Mouse (Mus musculus): ENCODE results near the gene Pigx. TPM values are rescaled to one million over a fixed set of nuclear protein-coding genes. Genes with fewer than 3 reads are reported as not detected.
A peak's percentile ranks its signal among the peaks of the same experiment; 100 is the strongest.
"Not testable (repeated sequence)": the region's sequence is repeated elsewhere in the genome, so short reads cannot be mapped to it uniquely, and the experiment has no call there.

Pigx gene
- polyA plus RNA-seq, 1 experiment from 2014 or later: 93.0 TPM

- ATAC-seq (ENCODE audit: low FRiP score): no peak
- Histone ChIP-seq H3K36me3 (peaks cover 72% of the 10 kb centered on the region), H3K9ac (replicated peaks) (no peak overlapping the region), H3K4me2 (no peak overlapping the region), H3K27me3 (replicated peaks) (no peaks in the 10 kb centered on the region), H3K9me3 (replicated peaks) (no peaks in the 10 kb centered on the region), H3K27ac (replicated peaks) (no peak overlapping the region), H3K4me3 (replicated peaks) (no peak overlapping the region), H3K4me1 (no peaks in the 10 kb centered on the region)
- WGBS: 94% methylated on average over 12 of the region's 12 CpGs
These were observed 8.0 kb upstream of the Pigx start for GRCm38 (mm10) chr16:32107342-32108045.

- Histone ChIP-seq H3K4me1 (no peaks in the 10 kb centered on the region), H3K4me3 (replicated peaks) (no peak overlapping the region), H3K27me3 (replicated peaks) (no peaks in the 10 kb centered on the region), H3K4me2 (no peak overlapping the region), H3K9me3 (replicated peaks) (no peaks in the 10 kb centered on the region), H3K27ac (replicated peaks) (no peak overlapping the region), H3K36me3 (peaks cover 65% of the 10 kb centered on the region), H3K9ac (replicated peaks) (no peak overlapping the region)
- WGBS: 100% methylated on average over 1 of the region's 1 CpGs
- ATAC-seq (ENCODE audit: low FRiP score): no peak
These were observed 6.2 kb upstream of the Pigx start for GRCm38 (mm10) chr16:32105698-32106097.

GRCm38 (mm10) chr16:32102295-32102694 is 2.8 kb upstream of the Pigx start:
- WGBS: 94% methylated on average over 13 of the region's 13 CpGs
- H3K9ac ChIP-seq (replicated peaks): no peak overlapping the region
- no peak overlapping the region for H3K4me3 ChIP-seq (replicated peaks)
- H3K27me3 ChIP-seq (replicated peaks): no peaks in the 10 kb centered on the region
- H3K27ac ChIP-seq (replicated peaks): no peak overlapping the region
- H3K4me1 ChIP-seq: peaks cover 22% of the 10 kb centered on the region
- H3K36me3 ChIP-seq: peaks cover 39% of the 10 kb centered on the region
- H3K9me3 ChIP-seq (replicated peaks): no peaks in the 10 kb centered on the region
- ATAC-seq (ENCODE audit: low FRiP score): no peak
- no peak overlapping the region for H3K4me2 ChIP-seq

- Histone ChIP-seq H3K4me1 (peaks cover 22% of the 10 kb centered on the region), H3K9me3 (replicated peaks) (no peaks in the 10 kb centered on the region), H3K36me3 (peaks cover 21% of the 10 kb centered on the region), H3K27ac (replicated peaks) (peak overlapping the region; percentile 81), H3K4me3 (replicated peaks) (peak overlapping the region; percentile 75), H3K9ac (replicated peaks) (peak overlapping the region; percentile 78), H3K27me3 (replicated peaks) (no peaks in the 10 kb centered on the region), H3K4me2 (peak overlapping the region; percentile 68)
- under 1% methylated on average over 39 of the region's 39 CpGs for WGBS
- peak; percentile 78 for ATAC-seq (ENCODE audit: low FRiP score)
These were observed 473 bp downstream of the Pigx start for GRCm38 (mm10) chr16:32098897-32099637.

- Histone ChIP-seq H3K4me1 (peaks cover 22% of the 10 kb centered on the region), H3K4me2 (peak overlapping the region; percentile 68; the same call in 1 of the 2 replicates)
- 97% methylated on average over 2 of the region's 2 CpGs for WGBS
- H3K9me3 ChIP-seq (replicated peaks); H3K36me3 ChIP-seq; H3K9ac ChIP-seq (replicated peaks); H3K27me3 ChIP-seq (replicated peaks); H3K4me3 ChIP-seq (replicated peaks); ATAC-seq (ENCODE audit: low FRiP score); H3K27ac ChIP-seq (replicated peaks): not testable (repeated sequence)
These were observed 1.8 kb downstream of the Pigx start for GRCm38 (mm10) chr16:32097757-32098156.

GRCm38 (mm10) chr16:32091466-32091865 is 8.1 kb downstream of the Pigx start:
- no peaks in the 10 kb centered on the region for H3K4me1 ChIP-seq
- H3K4me2 ChIP-seq: no peak overlapping the region
- H3K4me3 ChIP-seq (replicated peaks): no peak overlapping the region
- peaks cover 55% of the 10 kb centered on the region for H3K36me3 ChIP-seq
- H3K9me3 ChIP-seq (replicated peaks): no peaks in the 10 kb centered on the region
- no peak overlapping the region for H3K9ac ChIP-seq (replicated peaks)
- 97% methylated on average over 7 of the region's 7 CpGs for WGBS
- H3K27me3 ChIP-seq (replicated peaks): no peaks in the 10 kb centered on the region
- ATAC-seq (ENCODE audit: low FRiP score): no peak
- H3K27ac ChIP-seq (replicated peaks): no peak overlapping the region

- Histone ChIP-seq H3K27ac (replicated peaks) (no peak overlapping the region), H3K36me3 (peaks cover 73% of the 10 kb centered on the region), H3K9ac (replicated peaks) (no peak overlapping the region), H3K4me2 (no peak overlapping the region), H3K9me3 (replicated peaks) (no peaks in the 10 kb centered on the region), H3K4me3 (replicated peaks) (no peak overlapping the region), H3K27me3 (replicated peaks) (no peaks in the 10 kb centered on the region), H3K4me1 (no peaks in the 10 kb centered on the region)
- WGBS: 91% methylated on average over 17 of the region's 17 CpGs
- no peak for ATAC-seq (ENCODE audit: low FRiP score)
These were observed 11.7 kb downstream of the Pigx start for GRCm38 (mm10) chr16:32087629-32088443.

GRCm38 (mm10) chr16:32078991-32079511 is 20.5 kb downstream of the Pigx start, which contains the start of gene Pak2:
Pak2 (minus strand) TSS chr16:32079342.
- H3K4me2 ChIP-seq: peak within 1 kb of the TSS; percentile 63
- under 1% methylated on average over 42 of the region's 60 CpGs for WGBS
- peak; percentile 98 for ATAC-seq (ENCODE audit: low FRiP score)
- no peaks in the 10 kb centered on the region for H3K9me3 ChIP-seq (replicated peaks)
- H3K36me3 ChIP-seq: peaks cover 5% of the 10 kb centered on the region; the same call in 1 of the 2 replicates
- peaks cover 25% of the 10 kb centered on the region for H3K4me1 ChIP-seq
- H3K9ac ChIP-seq (replicated peaks): peak within 1 kb of the TSS; percentile 93
- H3K27ac ChIP-seq (replicated peaks): peak within 1 kb of the TSS; percentile 93
- peak within 1 kb of the TSS; percentile 99 for H3K4me3 ChIP-seq (replicated peaks)
- H3K27me3 ChIP-seq (replicated peaks): no peaks in the 10 kb centered on the region

GRCm38 (mm10) chr16:32078408-32078990 is 21.0 kb downstream of the Pigx start:
- under 1% methylated on average over 24 of the region's 30 CpGs for WGBS

GRCm38 (mm10) chr16:32077648-32078407 is 21.7 kb downstream of the Pigx start:
- Histone ChIP-seq H3K9me3 (replicated peaks) (no peaks in the 10 kb centered on the region), H3K27ac (replicated peaks) (peak overlapping the region; percentile 93; the same call in 1 of the 2 replicates), H3K27me3 (replicated peaks) (no peaks in the 10 kb centered on the region), H3K4me3 (replicated peaks) (peak overlapping the region; percentile 99), H3K9ac (replicated peaks) (peak overlapping the region; percentile 93), H3K36me3 (no peaks in the 10 kb centered on the region), H3K4me1 (peaks cover 25% of the 10 kb centered on the region), H3K4me2 (peak overlapping the region; percentile 63)
- WGBS: 10% methylated on average over 13 of the region's 13 CpGs
- ATAC-seq (ENCODE audit: low FRiP score): no peak

More at GRCm38 (mm10) chr16:32078408-32078990, 21.0 kb downstream of the Pigx start:
- peaks cover 25% of the 10 kb centered on the region for H3K4me1 ChIP-seq
- no peaks in the 10 kb centered on the region for H3K27me3 ChIP-seq (replicated peaks)
- ATAC-seq (ENCODE audit: low FRiP score): peak; percentile 73; the same call in 1 of the 2 replicates
- H3K27ac ChIP-seq (replicated peaks): peak overlapping the region; percentile 93
- H3K36me3 ChIP-seq: peaks cover 2% of the 10 kb centered on the region; the same call in 1 of the 2 replicates
- no peaks in the 10 kb centered on the region for H3K9me3 ChIP-seq (replicated peaks)
- peak overlapping the region; percentile 99 for H3K4me3 ChIP-seq (replicated peaks)
- H3K9ac ChIP-seq (replicated peaks): peak overlapping the region; percentile 93
- H3K4me2 ChIP-seq: peak overlapping the region; percentile 63
